Mouse (Mus musculus) stomach, postnatal 0 days (tissue): ENCODE measurements around the gene Xylt1.

Source experiments
- CTCF ChIP-seq: IDR thresholded peaks from 2 replicates; pipeline ENCODE4 v1.5.1; 2016; ENCODE audit warnings: antibody characterized with exemption, low read depth, mild to moderate bottlenecking, moderate library complexity
- EP300 ChIP-seq: optimal IDR thresholded peaks from 2 replicates; pipeline ENCODE3; 2016; ENCODE audit warnings: antibody characterized with exemption

- no peak for TF ChIP-seq CTCF
- no peak for TF ChIP-seq EP300
Observed at GRCm38 (mm10) chr7:117470243-117470802, 89.5 kb downstream of the Xylt1 start.
